Mouse (Mus musculus) bone marrow macrophage, adult 2 months (primary cell): ENCODE measurements around the gene Prkn.

ENCODE experiments used
- CTCF ChIP-seq: IDR thresholded peaks from 2 replicates; pipeline ENCODE4 v1.5.1; 2012; ENCODE audit warnings: low read depth, mild to moderate bottlenecking, low read length, moderate library complexity
- POLR2A ChIP-seq: IDR thresholded peaks from 2 replicates; pipeline ENCODE4 v1.6.1; 2012; ENCODE audit warnings: mild to moderate bottlenecking, low read depth, low read length, borderline replicate concordance

GRCm38 (mm10) chr17:11117508-11117907 lies 277.3 kb downstream of the Prkn start:
- TF ChIP-seq CTCF: no peak
- TF ChIP-seq POLR2A: no peak
